8 mouse cellular contexts compared by ENCODE assay signal in genomic region chr17:46297028-46297363, GRCm38 (mm10). TPM values are rescaled to one million over a fixed set of nuclear protein-coding genes. Genes with fewer than 3 reads are reported as not detected.
DNase-seq lines count a peak whose midpoint lies in the region; ATAC-seq and TF ChIP-seq lines count a peak whose summit lies in the region.
"Had no signal": no experiment of that assay in that cellular context is flagged by ENCODE, and none has a peak within 500 bp of the region (broad histone marks: within the 10 kb centered on the region; RNA-seq: fewer than 3 reads in every experiment).

No protein-coding gene starts in this region.

- no peak for ATAC-seq in lung, embryonic 14.5 days (ENCODE audit: insufficient read depth)
- ATAC-seq in forebrain, embryonic 13.5 days: 0 out of 2 replicates have a peak, but pooled peaks have one; percentile 2
- no peak for ATAC-seq in limb, embryonic 15.5 days (ENCODE audit: insufficient number of reproducible peaks, low FRiP score, low TSS enrichment, low read depth)
- no peak for ATAC-seq in stomach, embryonic 15.5 days (ENCODE audit: insufficient read depth, low FRiP score, low read depth)

- peak overlapping the region; percentile 51; the same call in 1 of the 2 replicates for H3K9ac ChIP-seq in lung, embryonic 14.5 days
- H3K9ac ChIP-seq in forebrain, embryonic 13.5 days: peak overlapping the region; percentile 71
- H3K9ac ChIP-seq in limb, embryonic 15.5 days: peak overlapping the region; percentile 64; the same call in 1 of the 2 replicates
- H3K9ac ChIP-seq in stomach, embryonic 15.5 days: 0 out of 2 replicates have a peak overlapping the region, but pooled peaks have one; percentile 41

- H3K4me1 ChIP-seq in lung, embryonic 14.5 days (ENCODE audit: insufficient read depth): peaks cover 7% of the 10 kb centered on the region; the same call in 1 of the 2 replicates
- H3K4me1 ChIP-seq in forebrain, embryonic 13.5 days: peaks cover 20% of the 10 kb centered on the region
- peaks cover 22% of the 10 kb centered on the region for H3K4me1 ChIP-seq in limb, embryonic 15.5 days
- H3K4me1 ChIP-seq in stomach, embryonic 15.5 days: peaks cover 18% of the 10 kb centered on the region

- no peak for TF ChIP-seq CTCF in lung, embryonic 14.5 days (IDR thresholded peaks at IDR 0.05; ENCODE audit: low read depth)

- H3K27me3 ChIP-seq in lung, embryonic 14.5 days (ENCODE audit: insufficient read depth, low read length): peaks cover 59% of the 10 kb centered on the region
- H3K27me3 ChIP-seq in forebrain, embryonic 13.5 days: peaks cover 76% of the 10 kb centered on the region
- H3K27me3 ChIP-seq in limb, embryonic 15.5 days: peaks cover 60% of the 10 kb centered on the region
- peaks cover 45% of the 10 kb centered on the region for H3K27me3 ChIP-seq in stomach, embryonic 15.5 days (replicated peaks)

- 13% methylated on average over 6 of the region's 6 CpGs for WGBS in lung, embryonic 14.5 days
- WGBS in forebrain, embryonic 13.5 days: 13% methylated on average over 6 of the region's 6 CpGs
- WGBS in limb, embryonic 15.5 days: 10% methylated on average over 6 of the region's 6 CpGs
- 12% methylated on average over 6 of the region's 6 CpGs for WGBS in stomach, embryonic 15.5 days

- no peaks in the 10 kb centered on the region for H3K36me3 ChIP-seq in lung, embryonic 14.5 days (ENCODE audit: insufficient read depth)
- H3K36me3 ChIP-seq in forebrain, embryonic 13.5 days (ENCODE audit: poor library complexity, severe bottlenecking): no peaks in the 10 kb centered on the region
- no peaks in the 10 kb centered on the region for H3K36me3 ChIP-seq in limb, embryonic 15.5 days
- H3K36me3 ChIP-seq in stomach, embryonic 15.5 days: no peaks in the 10 kb centered on the region

- peak overlapping the region; percentile 61 for H3K4me3 ChIP-seq in lung, embryonic 14.5 days (ENCODE audit: low read depth, low read length)
- peak overlapping the region; percentile 66 for H3K4me3 ChIP-seq in forebrain, embryonic 13.5 days
- H3K4me3 ChIP-seq in limb, embryonic 15.5 days: peak overlapping the region; percentile 64
- peak overlapping the region; percentile 59 for H3K4me3 ChIP-seq in stomach, embryonic 15.5 days (replicated peaks)

- H3K4me2 ChIP-seq in lung, embryonic 14.5 days: peak overlapping the region; percentile 100
- H3K4me2 ChIP-seq in forebrain, embryonic 13.5 days: peak overlapping the region; percentile 99
- peak overlapping the region; percentile 99 for H3K4me2 ChIP-seq in limb, embryonic 15.5 days
- H3K4me2 ChIP-seq in stomach, embryonic 15.5 days: peak overlapping the region; percentile 100

- no peaks in the 10 kb centered on the region for H3K9me3 ChIP-seq in lung, embryonic 14.5 days (ENCODE audit: low read depth, low read length)
- H3K9me3 ChIP-seq in forebrain, embryonic 13.5 days (replicated peaks): no peaks in the 10 kb centered on the region
- no peaks in the 10 kb centered on the region for H3K9me3 ChIP-seq in limb, embryonic 15.5 days
- no peaks in the 10 kb centered on the region for H3K9me3 ChIP-seq in stomach, embryonic 15.5 days

- DNase-seq in lung, embryonic 14.5 days: no peak
- no peak for DNase-seq in lung, postnatal 10 days
- no peak for DNase-seq in left cerebral cortex, adult 11 months (ENCODE audit: low spot score)
- DNase-seq in right cerebral cortex, postnatal 25 days: no peak
- DNase-seq: gastrocnemius, postnatal 10 days had no signal

- no peak overlapping the region for H3K27ac ChIP-seq in lung, embryonic 14.5 days (ENCODE audit: low read depth)
- 0 out of 2 replicates have a peak overlapping the region, but pooled peaks have one; percentile 4 for H3K27ac ChIP-seq in forebrain, embryonic 13.5 days
- no peak overlapping the region for H3K27ac ChIP-seq in limb, embryonic 15.5 days
- no peak overlapping the region for H3K27ac ChIP-seq in stomach, embryonic 15.5 days

RNA-seq across cellular contexts. Expression of gene Dlk2, which starts 0.2 kb away (rescaled TPM):
- 0.38 and 0.46 TPM in 2 replicates for polyA plus RNA-seq in lung, embryonic 14.5 days (2014; fragmentation: Nextera tagmentation; extraction: Ambion mirVana)
- 2.6 and 2.9 TPM in 2 replicates for polyA plus RNA-seq in forebrain, embryonic 13.5 days (2015; fragmentation: Nextera tagmentation; extraction: Ambion mirVana)
- polyA plus RNA-seq in limb, embryonic 15.5 days (2015; fragmentation: Nextera tagmentation; extraction: Ambion mirVana): 14.5 and 15.2 TPM in 2 replicates
- 4.5 and 5.7 TPM in 2 replicates for polyA plus RNA-seq in stomach, embryonic 15.5 days (2015; fragmentation: Nextera tagmentation; extraction: Ambion mirVana)

RNA-seq across cellular contexts. Expression of gene Tjap1, which starts 14.2 kb away (rescaled TPM):
- polyA plus RNA-seq in lung, embryonic 14.5 days (2014; fragmentation: Nextera tagmentation; extraction: Ambion mirVana): 39.1 and 43.2 TPM in 2 replicates
- polyA plus RNA-seq in forebrain, embryonic 13.5 days (2015; fragmentation: Nextera tagmentation; extraction: Ambion mirVana): 36.9 and 38.9 TPM in 2 replicates
- 50.9 and 58.6 TPM in 2 replicates for polyA plus RNA-seq in limb, embryonic 15.5 days (2015; fragmentation: Nextera tagmentation; extraction: Ambion mirVana)
- 33.8 and 37.2 TPM in 2 replicates for polyA plus RNA-seq in stomach, embryonic 15.5 days (2015; fragmentation: Nextera tagmentation; extraction: Ambion mirVana)

RNA-seq across cellular contexts. Expression of gene Abcc10, which starts 31.2 kb away (rescaled TPM):
- polyA plus RNA-seq in lung, embryonic 14.5 days (2014; fragmentation: Nextera tagmentation; extraction: Ambion mirVana): 4.7 and 5.5 TPM in 2 replicates
- 6.3 and 6.4 TPM in 2 replicates for polyA plus RNA-seq in forebrain, embryonic 13.5 days (2015; fragmentation: Nextera tagmentation; extraction: Ambion mirVana)
- 5.9 and 6.3 TPM in 2 replicates for polyA plus RNA-seq in limb, embryonic 15.5 days (2015; fragmentation: Nextera tagmentation; extraction: Ambion mirVana)
- 5.3 and 5.9 TPM in 2 replicates for polyA plus RNA-seq in stomach, embryonic 15.5 days (2015; fragmentation: Nextera tagmentation; extraction: Ambion mirVana)

RNA-seq across cellular contexts. Expression of gene Lrrc73, which starts 43.7 kb away (rescaled TPM):
- 0.54 and 0.76 TPM in 2 replicates for polyA plus RNA-seq in lung, embryonic 14.5 days (2014; fragmentation: Nextera tagmentation; extraction: Ambion mirVana)
- polyA plus RNA-seq in forebrain, embryonic 13.5 days (2015; fragmentation: Nextera tagmentation; extraction: Ambion mirVana): 4.9 and 5.8 TPM in 2 replicates
- polyA plus RNA-seq in limb, embryonic 15.5 days (2015; fragmentation: Nextera tagmentation; extraction: Ambion mirVana): 1.3 and 1.4 TPM in 2 replicates
- 0.58 and 1.1 TPM in 2 replicates for polyA plus RNA-seq in stomach, embryonic 15.5 days (2015; fragmentation: Nextera tagmentation; extraction: Ambion mirVana)

RNA-seq across cellular contexts. Expression of gene Yipf3, which starts 49.1 kb away (rescaled TPM):
- 91.2 and 102 TPM in 2 replicates for polyA plus RNA-seq in lung, embryonic 14.5 days (2014; fragmentation: Nextera tagmentation; extraction: Ambion mirVana)
- polyA plus RNA-seq in forebrain, embryonic 13.5 days (2015; fragmentation: Nextera tagmentation; extraction: Ambion mirVana): 80.3 and 84.0 TPM in 2 replicates
- polyA plus RNA-seq in limb, embryonic 15.5 days (2015; fragmentation: Nextera tagmentation; extraction: Ambion mirVana): 133 and 162 TPM in 2 replicates
- 98.2 and 104 TPM in 2 replicates for polyA plus RNA-seq in stomach, embryonic 15.5 days (2015; fragmentation: Nextera tagmentation; extraction: Ambion mirVana)
